Mouse (Mus musculus): ENCODE results near the gene Gm1043. TPM values are rescaled to one million over a fixed set of nuclear protein-coding genes. Genes with fewer than 3 reads are reported as not detected.
A peak's percentile ranks its signal among the peaks of the same experiment; 100 is the strongest.

Gm1043 gene
- total RNA-seq, 1 experiment from 2014 or later = not detected

GRCm38 (mm10) chr5:37105531-37106456, 20.6 kb downstream of the Gm1043 start:
- no peak for ATAC-seq (replicated peaks; ENCODE audit: low read depth, poor library complexity, severe bottlenecking)

- no peak for ATAC-seq (replicated peaks; ENCODE audit: low read depth, poor library complexity, severe bottlenecking)
Measured at GRCm38 (mm10) chr5:37107111-37107510, 21.9 kb downstream of the Gm1043 start.

GRCm38 (mm10) chr5:37107611-37108010, 22.4 kb downstream of the Gm1043 start:
- ATAC-seq (replicated peaks; ENCODE audit: low read depth, poor library complexity, severe bottlenecking) = no peak

GRCm38 (mm10) chr5:37109280-37109849, 24.2 kb downstream of the Gm1043 start:
- peak; percentile 84 for ATAC-seq (replicated peaks; ENCODE audit: low read depth, poor library complexity, severe bottlenecking)

- no peak for ATAC-seq (replicated peaks; ENCODE audit: low read depth, poor library complexity, severe bottlenecking)
Measured at GRCm38 (mm10) chr5:37112389-37112788, 27.2 kb downstream of the Gm1043 start.

- ATAC-seq (replicated peaks; ENCODE audit: low read depth, poor library complexity, severe bottlenecking) = no peak
Measured at GRCm38 (mm10) chr5:37117126-37117525, 32.0 kb downstream of the Gm1043 start.

GRCm38 (mm10) chr5:37118242-37118641, 33.1 kb downstream of the Gm1043 start:
- ATAC-seq (replicated peaks; ENCODE audit: low read depth, poor library complexity, severe bottlenecking) = peak; percentile 69

- no peak for ATAC-seq (replicated peaks; ENCODE audit: low read depth, poor library complexity, severe bottlenecking)
Measured at GRCm38 (mm10) chr5:37121186-37121680, 36.1 kb downstream of the Gm1043 start.

GRCm38 (mm10) chr5:37131841-37132240, 46.7 kb downstream of the Gm1043 start:
- ATAC-seq (replicated peaks; ENCODE audit: low read depth, poor library complexity, severe bottlenecking) = no peak

GRCm38 (mm10) chr5:37141745-37142144, 56.6 kb downstream of the Gm1043 start:
- no peak for ATAC-seq (replicated peaks; ENCODE audit: low read depth, poor library complexity, severe bottlenecking)

- peak; percentile 77; the same call in 1 of the 2 replicates for ATAC-seq (replicated peaks; ENCODE audit: low read depth, poor library complexity, severe bottlenecking)
Measured at GRCm38 (mm10) chr5:37147536-37147935, 62.4 kb downstream of the Gm1043 start.

- no peak for ATAC-seq (replicated peaks; ENCODE audit: low read depth, poor library complexity, severe bottlenecking)
Measured at GRCm38 (mm10) chr5:37150650-37151049, 65.5 kb downstream of the Gm1043 start.

GRCm38 (mm10) chr5:37154472-37154871, 69.3 kb downstream of the Gm1043 start:
- no peak for ATAC-seq (replicated peaks; ENCODE audit: low read depth, poor library complexity, severe bottlenecking)

- no peak for ATAC-seq (replicated peaks; ENCODE audit: low read depth, poor library complexity, severe bottlenecking)
Measured at GRCm38 (mm10) chr5:37158408-37158807, 73.2 kb downstream of the Gm1043 start.

GRCm38 (mm10) chr5:37162871-37163781, 78.0 kb downstream of the Gm1043 start:
- ATAC-seq (replicated peaks; ENCODE audit: low read depth, poor library complexity, severe bottlenecking) = peak; percentile 89

GRCm38 (mm10) chr5:37176466-37176865, 91.3 kb downstream of the Gm1043 start:
- ATAC-seq (replicated peaks; ENCODE audit: low read depth, poor library complexity, severe bottlenecking) = no peak

- ATAC-seq (replicated peaks; ENCODE audit: low read depth, poor library complexity, severe bottlenecking) = no peak
Measured at GRCm38 (mm10) chr5:37177061-37177460, 91.9 kb downstream of the Gm1043 start.

- ATAC-seq (replicated peaks; ENCODE audit: low read depth, poor library complexity, severe bottlenecking) = no peak
Measured at GRCm38 (mm10) chr5:37178811-37179210, 93.6 kb downstream of the Gm1043 start.

- no peak for ATAC-seq (replicated peaks; ENCODE audit: low read depth, poor library complexity, severe bottlenecking)
Measured at GRCm38 (mm10) chr5:37179872-37180271, 94.7 kb downstream of the Gm1043 start.

GRCm38 (mm10) chr5:37180624-37181023, 95.5 kb downstream of the Gm1043 start:
- ATAC-seq (replicated peaks; ENCODE audit: low read depth, poor library complexity, severe bottlenecking) = no peak
